Mouse (Mus musculus) midbrain, embryonic 12.5 days (tissue): ENCODE results near the gene Cd5l. TPM values are rescaled to one million over a fixed set of nuclear protein-coding genes. Genes with fewer than 3 reads are reported as not detected.
"Not testable (repeated sequence)": the region's sequence is repeated elsewhere in the genome, so short reads cannot be mapped to it uniquely, and the experiment has no call there.

Experiments
- ATAC-seq: fragments of 200-750 bp; cut with Nextera tagmentation; 2 replicates; pipeline ENCODE4 v1.8.0; 2017; ENCODE audit warnings: low read depth, moderate TSS enrichment, moderate library complexity; ENCODE audit not compliant: low FRiP score
- H3K27ac ChIP-seq: fragments of 300-500 bp; sonication (generic); replicated peaks from 2 replicates; pipeline ENCODE4 v1.5.1; 2016; ENCODE audit warnings: mild to moderate bottlenecking
- H3K27me3 ChIP-seq: fragments of 300-500 bp; sonication (generic); 2 replicates; pipeline ENCODE4 v1.6.1; 2016; ENCODE audit warnings: mild to moderate bottlenecking
- H3K36me3 ChIP-seq: fragments of 300-500 bp; sonication (generic); 2 replicates; pipeline ENCODE4 v1.6.1; 2016
- H3K4me1 ChIP-seq: fragments of 300-500 bp; sonication (generic); 2 replicates; pipeline ENCODE4 v1.6.1; 2016
- H3K4me2 ChIP-seq: fragments of 300-500 bp; sonication (generic); replicated peaks from 2 replicates; pipeline ENCODE4 v1.6.1; 2016; ENCODE audit warnings: mild to moderate bottlenecking, moderate library complexity
- H3K4me3 ChIP-seq: fragments of 300-500 bp; sonication (generic); 2 replicates; pipeline ENCODE4 v1.5.1; 2016; ENCODE audit warnings: mild to moderate bottlenecking
- H3K9ac ChIP-seq: fragments of 300-500 bp; sonication (generic); replicated peaks from 2 replicates; pipeline ENCODE4 v1.6.1; 2016; ENCODE audit warnings: mild to moderate bottlenecking, moderate library complexity
- H3K9me3 ChIP-seq: fragments of 300-500 bp; sonication (generic); 2 replicates; pipeline ENCODE4 v1.6.1; 2016; ENCODE audit warnings: mild to moderate bottlenecking
- whole genome bisulfite sequencing: fragments of 180-500 bp; shearing (Covaris S2); methylation state at CpG from one replicate; pipeline ENCODE4 v1.1.7; 2016; 5-methylcytosine and 5-hydroxymethylcytosine counted together
- polyA plus RNA-seq: library from polyadenylated mRNA; unstranded; fragments of >200 nt; fragmentation: Nextera tagmentation; extraction: Ambion mirVana; gene quantifications from 2 replicates; pipeline ENCODE4 v1.2.1, GENCODE M21; 2016

The Cd5l gene
- 0.14 TPM in 1 of 2 replicates, not detected in the other for polyA plus RNA-seq

- ATAC-seq, result no peak
- no peaks in the 10 kb centered on the region for H3K4me1 ChIP-seq
- no peak within 1 kb of the TSS for H3K9ac ChIP-seq
- no peaks in the 10 kb centered on the region for H3K27me3 ChIP-seq
- no peaks in the 10 kb centered on the region for H3K36me3 ChIP-seq
- no peak within 1 kb of the TSS for H3K4me3 ChIP-seq
- H3K9me3 ChIP-seq, result no peaks in the 10 kb centered on the region
- no peak within 1 kb of the TSS for H3K4me2 ChIP-seq
- no peak within 1 kb of the TSS for H3K27ac ChIP-seq
Observed at GRCm38 (mm10) chr3:87357581-87357980, at the start of gene Cd5l. Gene Cd5l, plus strand, starts transcription at chr3:87357881.

GRCm38 (mm10) chr3:87309922-87310321, 47.8 kb upstream of the Cd5l start:
- Histone ChIP-seq H3K4me2 (no peak overlapping the region), H3K9me3 (no peaks in the 10 kb centered on the region), H3K4me3 (no peak overlapping the region), H3K4me1 (no peaks in the 10 kb centered on the region), H3K27me3 (no peaks in the 10 kb centered on the region), H3K9ac (no peak overlapping the region), H3K27ac (no peak overlapping the region), H3K36me3 (no peaks in the 10 kb centered on the region)
- ATAC-seq, result no peak
- WGBS, result 84% methylated on average over 2 of the region's 2 CpGs

GRCm38 (mm10) chr3:87322557-87322956, 35.1 kb upstream of the Cd5l start:
- Histone ChIP-seq H3K4me1 (no peaks in the 10 kb centered on the region), H3K27ac (no peak overlapping the region), H3K9me3 (no peaks in the 10 kb centered on the region), H3K4me3 (no peak overlapping the region), H3K27me3 (no peaks in the 10 kb centered on the region), H3K4me2 (no peak overlapping the region), H3K9ac (no peak overlapping the region), H3K36me3 (no peaks in the 10 kb centered on the region)
- ATAC-seq, result no peak
- WGBS, result 57% methylated on average over 4 of the region's 4 CpGs

GRCm38 (mm10) chr3:87323778-87324177, 33.9 kb upstream of the Cd5l start:
- no peak for ATAC-seq
- H3K36me3 ChIP-seq, result no peaks in the 10 kb centered on the region
- H3K9me3 ChIP-seq, result no peaks in the 10 kb centered on the region
- no peak overlapping the region for H3K4me3 ChIP-seq
- H3K4me1 ChIP-seq, result no peaks in the 10 kb centered on the region
- no peaks in the 10 kb centered on the region for H3K27me3 ChIP-seq
- 17% methylated on average over 3 of the region's 3 CpGs for WGBS
- no peak overlapping the region for H3K9ac ChIP-seq
- H3K4me2 ChIP-seq, result no peak overlapping the region
- no peak overlapping the region for H3K27ac ChIP-seq

GRCm38 (mm10) chr3:87337899-87338298, 19.8 kb upstream of the Cd5l start:
- 95% methylated on average over 5 of the region's 5 CpGs for WGBS
- Histone ChIP-seq H3K9ac (no peak overlapping the region), H3K4me1 (no peaks in the 10 kb centered on the region), H3K9me3 (no peaks in the 10 kb centered on the region), H3K4me3 (no peak overlapping the region), H3K27ac (no peak overlapping the region), H3K4me2 (no peak overlapping the region), H3K27me3 (no peaks in the 10 kb centered on the region), H3K36me3 (no peaks in the 10 kb centered on the region)
- no peak for ATAC-seq

- H3K9me3 ChIP-seq, H3K9ac ChIP-seq, H3K4me1 ChIP-seq, H3K27me3 ChIP-seq, H3K36me3 ChIP-seq, H3K27ac ChIP-seq, H3K4me3 ChIP-seq, H3K4me2 ChIP-seq, ATAC-seq: not testable (repeated sequence)
- 84% methylated on average over 2 of the region's 2 CpGs for WGBS
Observed at GRCm38 (mm10) chr3:87350992-87351391, 6.7 kb upstream of the Cd5l start.

- Histone ChIP-seq H3K27me3 (no peaks in the 10 kb centered on the region), H3K4me3 (no peak overlapping the region), H3K4me2 (no peak overlapping the region), H3K4me1 (no peaks in the 10 kb centered on the region), H3K36me3 (no peaks in the 10 kb centered on the region), H3K9me3 (no peaks in the 10 kb centered on the region), H3K9ac (no peak overlapping the region), H3K27ac (no peak overlapping the region)
- no peak for ATAC-seq
Observed at GRCm38 (mm10) chr3:87359215-87359614, 1.5 kb downstream of the Cd5l start.

GRCm38 (mm10) chr3:87360466-87360865, 2.8 kb downstream of the Cd5l start:
- Histone ChIP-seq H3K4me3 (no peak overlapping the region), H3K4me2 (no peak overlapping the region), H3K4me1 (no peaks in the 10 kb centered on the region), H3K36me3 (no peaks in the 10 kb centered on the region), H3K27ac (no peak overlapping the region), H3K9ac (no peak overlapping the region), H3K9me3 (no peaks in the 10 kb centered on the region), H3K27me3 (no peaks in the 10 kb centered on the region)
- no peak for ATAC-seq
- WGBS, result 87% methylated on average over 6 of the region's 6 CpGs

- H3K4me2 ChIP-seq, result no peak overlapping the region
- H3K9me3 ChIP-seq, result no peaks in the 10 kb centered on the region
- H3K4me3 ChIP-seq, result no peak overlapping the region
- H3K9ac ChIP-seq, result no peak overlapping the region
- WGBS, result 94% methylated on average over 14 of the region's 14 CpGs
- H3K27ac ChIP-seq, result no peak overlapping the region
- H3K27me3 ChIP-seq, result no peaks in the 10 kb centered on the region
- no peaks in the 10 kb centered on the region for H3K36me3 ChIP-seq
- H3K4me1 ChIP-seq, result no peaks in the 10 kb centered on the region
- no peak for ATAC-seq
Observed at GRCm38 (mm10) chr3:87365691-87366090, 8.0 kb downstream of the Cd5l start.

GRCm38 (mm10) chr3:87367511-87367910, 9.8 kb downstream of the Cd5l start:
- WGBS, result 88% methylated on average over 10 of the region's 10 CpGs
- Histone ChIP-seq H3K9ac (no peak overlapping the region), H3K9me3 (no peaks in the 10 kb centered on the region), H3K27ac (no peak overlapping the region), H3K27me3 (no peaks in the 10 kb centered on the region), H3K4me1 (no peaks in the 10 kb centered on the region), H3K4me2 (no peak overlapping the region), H3K4me3 (no peak overlapping the region), H3K36me3 (no peaks in the 10 kb centered on the region)
- no peak for ATAC-seq

GRCm38 (mm10) chr3:87369181-87369580, 11.5 kb downstream of the Cd5l start:
- Histone ChIP-seq H3K4me1 (no peaks in the 10 kb centered on the region), H3K27me3 (no peaks in the 10 kb centered on the region), H3K4me3 (no peak overlapping the region), H3K36me3 (no peaks in the 10 kb centered on the region), H3K27ac (no peak overlapping the region), H3K9ac (no peak overlapping the region), H3K4me2 (no peak overlapping the region), H3K9me3 (no peaks in the 10 kb centered on the region)
- no peak for ATAC-seq
- WGBS, result 86% methylated on average over 5 of the region's 5 CpGs

GRCm38 (mm10) chr3:87376195-87377165, 18.8 kb downstream of the Cd5l start, which contains the start of gene Fcrl1:
Gene Fcrl1, plus strand, starts transcription at chr3:87376387.
- Histone ChIP-seq H3K9me3 (no peaks in the 10 kb centered on the region), H3K9ac (no peak within 1 kb of the TSS), H3K36me3 (no peaks in the 10 kb centered on the region), H3K4me3 (no peak within 1 kb of the TSS), H3K4me2 (no peak within 1 kb of the TSS), H3K27ac (no peak within 1 kb of the TSS), H3K27me3 (no peaks in the 10 kb centered on the region), H3K4me1 (0 out of 2 replicates have a peak, but pooled peaks cover 2% of the 10 kb centered on the region)
- WGBS, result 89% methylated on average over 18 of the region's 18 CpGs
- no peak for ATAC-seq
